Mouse (Mus musculus): ENCODE measurements at regions not wholly inside any gene's neighbourhood (a gene's known extent, or its start where the extent isn't known, plus 50 kb on each side); places are given as distances from the start of the nearest gene placed in this dataset.

DNA sequence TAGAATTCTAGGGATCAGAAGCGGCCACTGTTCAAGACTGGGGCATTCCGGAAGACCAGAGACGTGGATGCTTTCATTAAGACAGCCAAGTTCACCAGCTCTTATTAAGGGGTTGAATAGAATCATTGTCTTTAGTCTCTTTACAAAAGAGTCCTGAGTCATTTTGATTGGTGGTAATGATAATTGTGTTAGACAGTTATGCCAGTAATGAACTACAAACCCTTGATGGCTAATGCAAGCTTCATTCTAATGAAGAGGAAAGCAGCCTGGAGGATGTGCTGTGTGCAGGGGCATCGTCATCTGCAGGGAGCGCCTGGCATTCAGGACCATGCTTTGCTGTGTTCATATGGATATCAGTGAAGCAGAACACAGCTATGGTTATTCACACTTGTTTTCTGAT is 70.3 kb upstream of the Lyplal1 start:
- no peak for TF ChIP-seq GATA1 (IDR thresholded peaks at IDR 0.05; ENCODE audit: borderline replicate concordance, low read length)
- TF ChIP-seq FLI1 (IDR thresholded peaks at IDR 0.05; ENCODE audit: low read length): no peak

Data from megakaryocyte, embryonic 14.5 days (primary cell).